Mouse (Mus musculus): Measurements from ENCODE around the gene Cox7a1. TPM values are rescaled to one million over a fixed set of nuclear protein-coding genes. Genes with fewer than 3 reads are reported as not detected.

Gene Cox7a1
- total and polyA plus RNA-seq, 3 experiments: 1.6 to 15.2 (median 14.0) TPM

- dilution Hi-C loops (cut with MboI; ENCODE audit: extremely low pct_ligation_motif_present, extremely low pct_unique_long_range_greater_than_20kb, low sequenced_read_pairs): no loop called here
- no peak for TF ChIP-seq ZNF384 (IDR thresholded peaks at IDR 0.05; ENCODE audit: low read depth, low read length)
- no peak for TF ChIP-seq GABPA (IDR thresholded peaks at IDR 0.05; ENCODE audit: insufficient replicate concordance, low read depth, low read length)
- TF ChIP-seq KAT2A (IDR thresholded peaks at IDR 0.05; ENCODE audit: insufficient replicate concordance, low read length): no peak
- no peak for TF ChIP-seq ZKSCAN1 (IDR thresholded peaks at IDR 0.05; ENCODE audit: borderline replicate concordance, low read depth, low read length)
- TF ChIP-seq ELF1 (IDR thresholded peaks at IDR 0.05; ENCODE audit: low read depth, low read length): no peak
- TF ChIP-seq JUN (IDR thresholded peaks at IDR 0.05; ENCODE audit: insufficient read depth, low read depth, low read length): no peak
- Histone ChIP-seq H3K4me3 (replicated peaks in 1 of 3; ENCODE audit: low read depth in 2 of 3, low read length in 2 of 3, poor library complexity in 1 of 3) (no peak overlapping the region), H3K4me1 (ENCODE audit: control insufficient read depth in 1 of 2, insufficient read depth in 2 of 2) (peaks cover 2 to 31% of the 10 kb centered on the region in 2 experiments; a peak in 3 of 4 replicates), H3K9me3 (replicated peaks; ENCODE audit: low read length) (no peaks in the 10 kb centered on the region), H3K4me2 (ENCODE audit: insufficient read depth, low read depth, poor library complexity, severe bottlenecking) (no peak overlapping the region), H3K36me3 (replicated peaks in 1 of 2; ENCODE audit: control insufficient read depth in 1 of 2, insufficient read depth in 1 of 2, low read length in 1 of 2) (peaks cover 3 to 6% of the 10 kb centered on the region in 2 experiments), H3K27me3 (replicated peaks) (no peaks in the 10 kb centered on the region), H3K27ac (ENCODE audit: insufficient read depth, low read depth) (no peak overlapping the region), H3K79me2 (replicated peaks; ENCODE audit: control insufficient read depth, extremely low read depth, insufficient read depth, poor library complexity, severe bottlenecking) (peaks cover 14% of the 10 kb centered on the region), H3K9ac (ENCODE audit: insufficient read depth, low read depth) (no peak overlapping the region)
- in situ Hi-C loops (cut with MboI; ENCODE audit: low pct_ligation_motif_present, low pct_unique_long_range_greater_than_20kb, low sequenced_read_pairs): no loop called here
- DNase-seq (ENCODE audit: extremely low read depth): no peak
Observed at GRCm38 (mm10) chr7:30197592-30198129, 13.7 kb downstream of the Cox7a1 start.

- Histone ChIP-seq H3K9ac (ENCODE audit: insufficient read depth, low read depth) (no peak within 1 kb of the TSS), H3K27ac (ENCODE audit: insufficient read depth, low read depth) (no peak within 1 kb of the TSS), H3K36me3 (replicated peaks in 1 of 2; ENCODE audit: control insufficient read depth in 1 of 2, insufficient read depth in 1 of 2, low read length in 1 of 2) (no peaks in the 10 kb centered on the region), H3K79me2 (replicated peaks; ENCODE audit: control insufficient read depth, extremely low read depth, insufficient read depth, poor library complexity, severe bottlenecking) (peaks cover 7% of the 10 kb centered on the region; the same call in 1 of the 2 replicates), H3K4me2 (ENCODE audit: insufficient read depth, low read depth, poor library complexity, severe bottlenecking) (no peak within 1 kb of the TSS), H3K27me3 (replicated peaks) (no peaks in the 10 kb centered on the region), H3K4me3 (replicated peaks in 1 of 3; ENCODE audit: low read depth in 2 of 3, low read length in 2 of 3, poor library complexity in 1 of 3) (no peak within 1 kb of the TSS), H3K9me3 (replicated peaks; ENCODE audit: low read length) (no peaks in the 10 kb centered on the region), H3K4me1 (ENCODE audit: control insufficient read depth in 1 of 2, insufficient read depth in 2 of 2) (peaks cover 2 to 23% of the 10 kb centered on the region in 2 experiments; a peak in 3 of 4 replicates)
- in situ Hi-C loops (cut with MboI; ENCODE audit: low pct_ligation_motif_present, low pct_unique_long_range_greater_than_20kb, low sequenced_read_pairs): no loop called here
- peak; percentile 84 for DNase-seq (ENCODE audit: extremely low read depth)
- TF ChIP-seq ZKSCAN1 (IDR thresholded peaks at IDR 0.05; ENCODE audit: borderline replicate concordance, low read depth, low read length): no peak
- TF ChIP-seq CTCF (conservative IDR thresholded peaks at IDR 0.05 in 1 of 2, IDR thresholded peaks at IDR 0.05 in 1 of 2; ENCODE audit: low read depth in 2 of 2, low read length in 2 of 2): peak; percentile 76 to 83
- TF ChIP-seq SMC3 (IDR thresholded peaks at IDR 0.05; ENCODE audit: low read depth, low read length): peak; percentile 68
- no peak for TF ChIP-seq EP300 (IDR thresholded peaks at IDR 0.05; ENCODE audit: low read length)
- TF ChIP-seq RAD21 (IDR thresholded peaks at IDR 0.05; ENCODE audit: low read depth, low read length): peak; percentile 51
- TF ChIP-seq MXI1 (IDR thresholded peaks at IDR 0.05; ENCODE audit: low read depth, low read length): no peak
- TF ChIP-seq NELFE (IDR thresholded peaks at IDR 0.05; ENCODE audit: low read depth, low read length): 0 out of 2 replicates have a peak, but pooled peaks have one; percentile 13
- no peak for TF ChIP-seq MYC (IDR thresholded peaks at IDR 0.05; ENCODE audit: low read depth, low read length)
- peak; percentile 11; the same call in 1 of the 2 replicates for TF ChIP-seq IRF4 (IDR thresholded peaks at IDR 0.05; ENCODE audit: low read depth, low read length)
- dilution Hi-C loops (cut with MboI; ENCODE audit: extremely low pct_ligation_motif_present, extremely low pct_unique_long_range_greater_than_20kb, low sequenced_read_pairs): no loop called here
Observed at GRCm38 (mm10) chr7:30198481-30198971, 14.6 kb downstream of the Cox7a1 start, which contains the start of gene Capns1. TSS of gene Capns1 (minus strand) at chr7:30198811.
